Mouse (Mus musculus): Measurements from ENCODE around the gene Olfr1184.

DNA sequence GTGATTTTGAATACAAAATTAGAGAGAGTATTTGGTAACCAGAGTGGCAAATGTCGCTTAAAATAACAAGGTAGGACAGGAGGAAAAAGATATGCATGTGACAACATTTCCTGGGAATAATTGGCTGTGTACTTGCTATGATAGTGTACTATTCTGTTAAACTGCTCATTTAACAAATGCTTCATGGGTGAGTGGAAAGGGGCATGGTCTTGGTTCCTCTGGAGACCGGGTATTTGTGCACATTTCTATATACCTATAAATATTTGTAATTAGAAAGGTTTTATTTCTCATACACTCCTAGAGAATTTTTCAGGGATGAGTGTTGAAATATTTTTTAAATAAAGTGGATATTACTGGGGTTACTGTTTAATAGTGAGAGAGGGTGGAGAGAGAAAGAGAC is 34.9 kb downstream of the Olfr1184 start, which contains the start of gene Olfr1186:
- no peak for TF ChIP-seq CTCF (IDR thresholded peaks at IDR 0.05; ENCODE audit: extremely low read depth, insufficient read depth, insufficient read length, insufficient replicate concordance)
- no peak for TF ChIP-seq POLR2A (IDR thresholded peaks at IDR 0.05; ENCODE audit: low read depth, low read length)
